Mouse (Mus musculus) retina, postnatal 1 day (tissue): ENCODE measurements around the gene Fgf14.
A peak's percentile ranks its signal among the peaks of the same experiment; 100 is the strongest.
"Not testable (repeated sequence)": the region's sequence is repeated elsewhere in the genome, so short reads cannot be mapped to it uniquely, and the experiment has no call there.

ENCODE experiments used
- DNase-seq: peaks from one replicate; pipeline ENCODE4 v3.0.0-alpha.2; 2012

Gene Fgf14

GRCm38 (mm10) chr14:124191913-124192814 is 484.8 kb downstream of the Fgf14 start:
- DNase-seq: peak; percentile 85

- no peak for DNase-seq
Measured at GRCm38 (mm10) chr14:124180265-124180664, 496.7 kb downstream of the Fgf14 start.

DNA sequence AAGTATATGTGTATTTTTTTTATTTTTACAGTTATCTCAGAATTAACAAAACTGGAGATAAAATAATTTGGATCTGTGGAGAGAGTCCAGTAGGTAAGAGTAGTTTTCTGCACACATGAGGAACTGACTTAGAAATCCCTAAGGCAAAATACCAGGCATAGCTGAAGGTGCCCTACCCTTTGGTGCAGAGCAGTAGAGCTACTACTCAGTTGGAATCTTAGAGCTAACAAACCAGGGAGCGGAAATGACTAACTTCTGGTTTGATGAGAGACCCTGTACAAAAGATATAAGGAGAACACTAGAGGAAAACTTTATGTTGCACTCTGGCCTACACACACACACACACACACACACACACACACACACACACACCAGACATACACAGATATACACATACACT is 502.8 kb downstream of the Fgf14 start:
- no peak for DNase-seq

- DNase-seq: peak; percentile 45
Measured at GRCm38 (mm10) chr14:124163618-124164185, 513.2 kb downstream of the Fgf14 start.

- DNase-seq: no peak
Measured at GRCm38 (mm10) chr14:124147378-124147777, 529.5 kb downstream of the Fgf14 start.

GRCm38 (mm10) chr14:124107205-124107873 is 569.6 kb downstream of the Fgf14 start:
- no peak for DNase-seq

DNA sequence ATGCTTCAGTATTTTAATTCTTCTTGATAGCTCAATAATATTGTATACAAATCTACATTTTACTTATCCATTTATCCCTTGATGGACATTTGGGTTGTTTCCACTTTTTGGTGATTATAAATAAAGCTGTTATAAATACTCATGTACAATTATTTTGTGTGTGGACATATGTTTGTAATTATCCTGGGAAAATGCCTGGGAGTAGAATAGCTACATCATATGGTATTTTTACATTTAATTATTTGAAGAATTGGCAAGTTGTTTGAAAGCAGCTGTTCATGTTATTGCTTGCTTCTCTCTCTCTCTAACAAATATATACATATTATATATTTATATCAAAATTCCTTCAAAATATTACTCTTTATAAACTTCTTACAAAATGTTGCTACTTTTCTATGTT is 593.8 kb downstream of the Fgf14 start:
- no peak for DNase-seq

- no peak for DNase-seq
Measured at GRCm38 (mm10) chr14:124044016-124044415, 632.9 kb downstream of the Fgf14 start.

DNA sequence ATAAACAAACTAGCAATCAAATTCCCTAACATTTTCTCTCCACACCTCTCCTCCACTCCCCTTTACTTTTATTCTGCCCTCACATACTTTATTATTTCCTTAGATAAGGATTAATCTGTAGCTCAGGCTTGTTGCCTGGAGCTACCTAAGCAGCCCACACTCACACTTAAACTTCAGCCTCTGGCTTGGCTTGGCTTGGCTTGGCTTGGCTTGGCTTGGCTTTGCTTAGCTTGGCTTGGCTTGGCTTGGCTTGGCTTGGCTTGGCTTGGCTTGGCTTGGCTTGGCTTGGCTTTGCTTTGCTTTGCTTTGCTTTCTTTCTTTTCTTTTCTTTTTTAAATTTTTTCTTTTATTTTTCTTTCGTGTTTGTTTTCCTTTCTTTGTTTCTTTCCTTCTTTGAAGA is 636.3 kb downstream of the Fgf14 start:
- DNase-seq: no peak

DNA sequence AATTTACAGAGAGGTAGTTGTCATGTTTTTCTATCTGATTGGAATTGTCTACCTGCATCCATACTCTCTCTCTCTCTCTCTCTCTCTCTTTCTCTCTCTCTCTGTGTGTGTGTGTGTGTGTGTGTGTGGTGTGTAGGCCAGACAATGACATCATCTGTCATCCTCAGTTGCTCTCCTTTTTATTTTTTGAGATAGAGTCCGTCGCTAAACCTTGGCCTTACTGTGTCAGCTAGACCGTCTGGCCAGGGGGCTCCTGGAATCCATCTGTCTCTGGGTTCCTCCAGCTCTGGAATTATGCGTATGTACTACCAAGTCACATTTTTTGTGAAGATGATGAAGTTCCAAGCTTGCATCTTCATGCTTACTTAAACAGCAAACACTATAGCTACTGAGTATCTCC is 639.5 kb downstream of the Fgf14 start:
- DNase-seq: peak; percentile 9

DNA sequence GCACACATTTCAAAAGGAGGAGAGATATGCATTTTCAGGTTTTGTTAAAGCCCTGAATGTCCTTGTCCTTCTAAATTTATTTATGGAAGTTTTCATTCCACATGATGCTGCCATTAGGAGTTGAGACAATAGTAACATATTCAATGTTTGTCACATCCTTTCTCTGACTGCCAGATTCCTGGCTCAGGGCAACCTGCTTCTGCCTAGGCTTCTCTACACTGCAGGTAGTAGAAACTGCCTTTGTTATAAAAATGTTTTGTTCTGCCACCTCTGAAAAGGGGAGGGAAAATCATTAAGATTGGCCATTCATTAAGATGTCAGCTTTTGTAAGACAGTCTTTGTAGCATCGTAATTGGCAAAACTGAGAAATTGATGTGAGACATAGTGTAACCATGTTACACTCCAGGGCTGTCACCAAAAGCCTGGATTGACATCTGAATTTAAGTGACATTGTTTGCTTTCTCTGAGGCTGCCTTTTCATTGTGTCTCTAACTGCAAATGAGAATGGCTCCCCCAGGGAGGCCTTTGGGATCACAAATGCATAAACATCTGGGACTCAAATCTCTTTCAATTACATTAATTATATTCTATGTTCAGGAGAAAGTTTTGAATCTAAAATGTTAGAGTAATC is 640.2 kb downstream of the Fgf14 start:
- DNase-seq: peak; percentile 38

DNA sequence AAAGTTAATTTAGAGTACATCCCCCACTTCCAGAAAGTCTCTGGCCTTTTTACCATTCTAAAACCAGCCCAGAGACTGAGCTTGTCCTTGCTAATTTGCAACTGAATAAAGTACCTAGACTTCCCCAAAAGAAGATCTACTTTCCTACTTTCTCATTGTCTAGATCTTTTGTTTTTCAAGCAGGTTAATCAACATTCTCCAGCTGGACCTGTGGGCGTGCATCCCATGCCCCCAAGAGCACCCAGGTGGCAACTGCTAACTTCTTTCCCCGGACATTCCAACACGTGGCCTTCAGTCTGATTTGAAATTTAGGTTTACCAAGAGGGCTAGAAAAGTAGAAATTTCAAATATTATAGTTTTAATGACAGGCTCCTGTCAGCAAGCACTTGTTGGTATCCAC is 643.6 kb downstream of the Fgf14 start:
- DNase-seq: not testable (repeated sequence)

DNA sequence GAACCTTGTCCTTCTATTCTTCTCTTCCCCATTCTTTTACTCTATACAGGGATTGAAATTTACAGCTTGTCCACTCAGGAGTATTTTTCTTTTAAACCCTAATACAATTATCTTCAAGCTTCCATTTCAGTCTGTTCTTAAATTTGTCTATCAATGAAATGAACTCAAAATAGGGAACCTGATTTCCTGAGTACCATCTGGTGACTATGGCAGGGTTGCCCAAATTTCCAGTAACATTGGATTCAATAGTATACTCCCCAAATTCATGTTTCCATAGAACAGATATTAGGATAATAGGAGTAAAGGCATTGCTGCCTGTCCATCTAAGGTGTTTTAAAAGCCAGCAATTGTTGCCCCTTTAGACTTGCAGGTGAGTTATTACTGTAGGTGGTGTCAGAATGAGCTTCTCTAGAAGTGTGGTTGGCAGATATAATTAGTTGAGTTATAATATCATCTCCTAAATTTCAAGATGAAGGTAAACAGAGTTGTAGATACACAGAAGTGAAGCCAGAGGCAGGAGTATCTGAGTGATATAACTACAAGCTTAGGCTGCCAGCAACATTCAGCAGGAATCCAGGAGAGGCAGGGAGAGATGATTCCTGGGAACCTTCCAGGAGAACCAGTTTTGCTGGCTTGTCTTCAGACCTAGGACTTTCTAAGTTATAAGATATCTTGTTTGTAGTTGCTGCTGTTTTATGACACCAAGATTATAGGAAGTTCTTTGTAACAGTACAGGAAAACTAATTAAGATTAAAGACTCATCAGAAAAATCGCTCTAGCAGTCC is 648.8 kb downstream of the Fgf14 start:
- DNase-seq: no peak

DNA sequence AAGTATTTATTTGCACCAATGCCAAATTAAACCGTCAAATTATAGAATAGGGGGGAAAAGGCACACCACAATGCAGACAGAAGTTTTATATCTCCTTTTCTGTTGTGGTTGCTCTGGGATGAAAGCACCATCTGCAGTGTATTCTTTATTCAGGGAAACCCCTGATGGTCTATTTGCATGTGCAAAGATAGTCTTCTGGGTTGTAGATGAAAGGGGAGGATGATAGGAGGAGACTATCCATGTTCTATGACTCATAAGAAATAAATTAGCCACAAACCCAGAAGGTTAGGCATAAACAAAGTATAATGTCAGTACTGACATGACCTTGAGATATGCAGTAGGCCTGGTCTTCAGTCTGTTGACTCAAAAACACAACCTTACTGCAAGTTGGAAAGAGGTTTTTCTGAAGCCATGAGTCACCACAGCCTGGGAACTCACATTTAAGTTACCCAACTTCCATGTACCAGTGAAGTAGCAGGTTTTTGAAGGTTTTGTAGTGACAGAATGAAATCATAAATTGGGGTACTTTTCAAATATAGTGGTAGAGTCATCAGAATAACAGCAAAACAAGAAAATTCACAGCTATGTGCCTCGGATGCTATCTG is 686.2 kb downstream of the Fgf14 start:
- no peak for DNase-seq

- DNase-seq: no peak
Measured at GRCm38 (mm10) chr14:123967996-123968395, 708.9 kb downstream of the Fgf14 start.

DNA sequence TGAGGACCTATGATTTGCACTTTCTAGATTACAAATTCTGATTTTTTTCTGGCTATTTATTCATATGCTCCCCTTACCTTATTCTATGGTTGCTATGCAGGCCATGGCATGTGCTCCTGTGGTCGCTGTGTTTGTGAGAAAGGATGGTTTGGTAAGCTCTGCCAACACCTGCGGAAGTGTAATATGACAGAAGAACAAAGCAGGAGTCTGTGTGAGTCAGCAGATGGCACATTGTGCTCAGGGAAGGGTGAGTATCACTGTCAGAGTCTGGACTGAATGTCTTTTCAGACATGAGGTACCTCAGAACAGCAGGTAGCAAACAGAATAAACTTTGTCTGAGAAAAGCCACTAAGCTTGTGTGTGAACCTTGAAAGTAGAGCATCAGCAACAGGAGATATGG is 710.4 kb downstream of the Fgf14 start:
- peak; percentile 15 for DNase-seq
